Mouse (Mus musculus) kidney, adult 2 months (tissue): ENCODE results near the gene Cacna2d1. TPM values are rescaled to one million over a fixed set of nuclear protein-coding genes. Genes with fewer than 3 reads are reported as not detected.

Experiments
- DNase-seq: peaks from one replicate; pipeline ENCODE4 v3.0.0; 2021
- H3K27ac ChIP-seq: fragments of 200-500 bp; 2 replicates; pipeline ENCODE4 v1.5.1; 2012; ENCODE audit warnings: low read depth, low read length, control low read depth, inconsistent platforms; ENCODE audit not compliant: insufficient read depth
- H3K27me3 ChIP-seq: fragments of 200-500 bp; replicated peaks from 2 replicates; pipeline ENCODE4 v1.6.1; 2012; ENCODE audit warnings: mild to moderate bottlenecking, moderate library complexity, low read length, inconsistent platforms; ENCODE audit not compliant: control insufficient read depth, insufficient read depth
- H3K36me3 ChIP-seq: fragments of 200-500 bp; 2 replicates; pipeline ENCODE4 v1.6.1; 2012; ENCODE audit warnings: mild to moderate bottlenecking, moderate library complexity, low read length, inconsistent platforms; ENCODE audit not compliant: control insufficient read depth, insufficient read depth
- H3K4me1 ChIP-seq: fragments of 200-500 bp; 2 replicates; pipeline ENCODE4 v1.6.1; 2011; ENCODE audit warnings: low read length; ENCODE audit not compliant: control insufficient read depth, insufficient read depth
- H3K4me3 ChIP-seq: fragments of 200-500 bp; 2 replicates; pipeline ENCODE4 v1.5.1; 2011; ENCODE audit warnings: mild to moderate bottlenecking, low read depth, low read length, control low read depth; ENCODE audit not compliant: insufficient read depth
- CTCF ChIP-seq: fragments of 200-500 bp; conservative IDR thresholded peaks from 2 replicates; pipeline ENCODE4 v1.5.1; 2011; ENCODE audit warnings: low read depth, mild to moderate bottlenecking, control low read depth, low read length, moderate library complexity, mixed read lengths; ENCODE audit not compliant: insufficient read depth, insufficient read length
- POLR2A ChIP-seq: fragments of 200-500 bp; IDR thresholded peaks from one replicate; pipeline ENCODE4 v1.6.1; 2011; ENCODE audit warnings: low read depth, low read length, control low read depth
- WGBS: fragments of 180-500 bp; shearing (Covaris S2); methylation state at CpG from one replicate; pipeline ENCODE4 v1.1.7; 2018; 5-methylcytosine and 5-hydroxymethylcytosine counted together
- polyA plus RNA-seq: library from polyadenylated mRNA; depleted of rRNA; stranded (reverse); fragments of >200 nt; gene quantifications from 2 replicates; pipeline ENCODE4 v1.2.3, GENCODE M21; 2012

The Cacna2d1 gene
- polyA plus RNA-seq, 1 experiment: 1.8 TPM

DNA sequence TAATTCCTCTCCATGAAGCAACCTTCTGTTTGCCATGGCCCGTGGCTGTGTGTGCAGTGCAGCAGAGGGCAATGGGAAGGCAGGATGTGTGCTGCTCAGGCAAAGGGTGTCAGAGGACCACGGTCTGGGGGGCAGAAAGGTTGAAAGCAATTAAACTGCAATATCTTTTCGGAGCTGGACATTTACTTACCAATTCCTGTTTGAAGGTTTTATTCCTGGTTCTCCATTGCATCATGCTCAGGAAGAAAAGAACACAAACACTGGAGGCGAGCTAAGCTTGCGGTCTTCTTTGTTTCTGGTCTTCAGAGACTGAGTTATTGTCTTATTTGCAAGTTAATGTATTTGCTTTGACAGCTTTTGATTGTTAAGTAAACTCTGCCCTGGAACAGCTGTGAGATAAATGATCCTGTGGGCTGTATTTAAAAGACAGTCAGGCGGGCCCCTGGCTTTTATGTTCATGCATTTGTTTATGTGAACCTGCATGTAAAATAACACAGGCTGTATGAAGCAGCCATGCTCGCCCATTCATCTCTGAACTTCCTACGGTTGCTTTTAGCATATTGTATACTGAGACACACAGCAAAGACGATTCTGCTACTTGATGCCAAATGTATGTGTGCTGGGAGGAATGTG, 68.1 kb downstream of the Cacna2d1 start:
- H3K27ac ChIP-seq: no peak overlapping the region
- H3K4me1 ChIP-seq: no peaks in the 10 kb centered on the region
- no peaks in the 10 kb centered on the region for H3K36me3 ChIP-seq
- no peaks in the 10 kb centered on the region for H3K27me3 ChIP-seq
- WGBS: 31% methylated on average over 9 of the region's 9 CpGs
- no peak overlapping the region for H3K4me3 ChIP-seq
- TF ChIP-seq CTCF: no peak
- no peak for TF ChIP-seq POLR2A
- DNase-seq: peak; percentile 1

DNA sequence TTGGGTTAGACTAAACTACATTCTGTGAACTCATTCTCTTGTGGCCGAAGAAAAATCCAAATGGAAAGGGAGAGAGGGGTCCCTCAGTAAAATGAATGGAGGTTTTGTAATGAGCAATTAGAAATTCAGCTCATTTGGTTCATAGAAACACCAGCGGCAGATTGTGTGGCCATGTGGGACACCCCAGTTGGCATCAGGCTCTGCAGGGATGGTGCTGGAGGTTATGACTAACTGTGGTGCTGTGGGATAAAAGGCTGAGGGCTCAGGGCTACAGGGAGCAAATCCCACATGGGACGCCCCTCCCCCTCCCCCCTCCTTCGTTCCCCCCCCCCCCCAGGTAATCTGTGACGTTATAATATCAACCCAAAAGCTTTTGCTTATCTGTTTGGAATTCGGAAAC, 69.8 kb downstream of the Cacna2d1 start:
- no peak for TF ChIP-seq CTCF
- TF ChIP-seq POLR2A: no peak
- Histone ChIP-seq H3K27me3 (no peaks in the 10 kb centered on the region), H3K4me1 (no peaks in the 10 kb centered on the region), H3K4me3 (no peak overlapping the region), H3K27ac (no peak overlapping the region), H3K36me3 (no peaks in the 10 kb centered on the region)
- 56% methylated on average over 6 of the region's 6 CpGs for WGBS
- DNase-seq: no peak

DNA sequence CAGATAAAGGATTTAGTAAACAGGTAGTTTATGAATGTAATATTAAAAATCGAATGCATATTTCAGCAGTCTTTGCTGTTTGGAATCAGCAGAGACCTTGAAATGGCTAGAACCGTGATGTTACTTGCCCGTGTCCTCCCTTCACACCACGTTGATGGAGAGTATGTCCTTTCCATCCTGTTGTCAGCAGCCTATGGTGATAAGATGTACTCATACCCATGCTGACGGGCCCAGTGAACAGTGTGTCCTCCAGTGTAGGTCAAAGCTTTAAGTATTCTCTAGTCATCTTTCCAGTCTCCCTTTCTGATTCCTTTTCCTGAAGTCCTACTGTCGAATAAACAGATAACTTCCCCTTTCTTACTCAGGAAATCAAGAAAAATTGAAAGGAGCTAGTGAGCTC, 72.5 kb downstream of the Cacna2d1 start:
- H3K4me1 ChIP-seq: no peaks in the 10 kb centered on the region
- H3K27me3 ChIP-seq: no peaks in the 10 kb centered on the region
- no peak overlapping the region for H3K27ac ChIP-seq
- 81% methylated on average over 6 of the region's 6 CpGs for WGBS
- no peak for DNase-seq
- no peak for TF ChIP-seq CTCF
- TF ChIP-seq POLR2A: no peak
- no peak overlapping the region for H3K4me3 ChIP-seq
- no peaks in the 10 kb centered on the region for H3K36me3 ChIP-seq

DNA sequence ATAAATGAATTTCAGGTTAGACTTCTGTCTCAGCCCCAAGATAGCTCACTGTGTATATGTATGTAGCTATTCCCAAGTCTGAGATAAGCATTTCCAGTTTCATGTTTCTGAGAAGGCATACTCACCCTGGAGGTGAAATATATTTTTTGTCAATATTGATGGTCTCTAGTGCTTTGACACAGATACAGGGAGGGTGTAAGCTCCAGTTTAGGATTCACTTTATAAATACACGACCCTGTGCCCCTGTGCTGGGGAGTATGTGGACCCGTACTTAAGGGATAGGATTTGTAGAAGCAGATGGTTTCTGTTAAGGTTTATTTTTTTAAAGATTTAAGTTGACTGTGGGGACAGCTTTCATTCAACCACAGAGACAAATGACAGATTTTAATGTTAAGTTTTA, 79.2 kb downstream of the Cacna2d1 start:
- H3K4me3 ChIP-seq: no peak overlapping the region
- DNase-seq: no peak
- no peaks in the 10 kb centered on the region for H3K27me3 ChIP-seq
- no peak for TF ChIP-seq CTCF
- TF ChIP-seq POLR2A: no peak
- H3K4me1 ChIP-seq: no peaks in the 10 kb centered on the region
- H3K36me3 ChIP-seq: no peaks in the 10 kb centered on the region
- WGBS: 62% methylated on average over 2 of the region's 2 CpGs
- H3K27ac ChIP-seq: no peak overlapping the region

DNA sequence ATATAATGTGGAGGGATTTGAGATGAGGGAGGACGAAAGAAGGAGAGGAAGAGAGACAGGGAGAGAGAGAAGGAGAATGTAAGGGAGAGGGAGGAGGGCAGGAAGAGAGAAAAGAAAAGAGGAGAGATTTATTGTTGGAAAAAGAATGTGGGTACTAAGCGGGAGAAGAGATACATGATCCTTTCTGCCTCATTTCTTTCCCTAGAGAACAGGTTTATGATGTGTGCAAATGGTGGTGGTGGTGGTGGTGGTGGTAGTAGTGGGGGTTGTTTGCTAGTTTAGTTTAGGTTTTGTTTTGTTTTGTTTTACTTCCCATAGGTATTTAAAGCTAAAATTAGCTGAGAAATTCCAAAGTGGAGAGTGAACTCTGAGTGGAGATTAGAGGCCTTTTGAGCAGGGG, 79.9 kb downstream of the Cacna2d1 start:
- Histone ChIP-seq H3K36me3 (no peaks in the 10 kb centered on the region), H3K4me1 (no peaks in the 10 kb centered on the region), H3K4me3 (no peak overlapping the region), H3K27ac (no peak overlapping the region), H3K27me3 (no peaks in the 10 kb centered on the region)
- 72% methylated on average over 2 of the region's 2 CpGs for WGBS
- TF ChIP-seq POLR2A: no peak
- no peak for TF ChIP-seq CTCF
- DNase-seq: no peak

DNA sequence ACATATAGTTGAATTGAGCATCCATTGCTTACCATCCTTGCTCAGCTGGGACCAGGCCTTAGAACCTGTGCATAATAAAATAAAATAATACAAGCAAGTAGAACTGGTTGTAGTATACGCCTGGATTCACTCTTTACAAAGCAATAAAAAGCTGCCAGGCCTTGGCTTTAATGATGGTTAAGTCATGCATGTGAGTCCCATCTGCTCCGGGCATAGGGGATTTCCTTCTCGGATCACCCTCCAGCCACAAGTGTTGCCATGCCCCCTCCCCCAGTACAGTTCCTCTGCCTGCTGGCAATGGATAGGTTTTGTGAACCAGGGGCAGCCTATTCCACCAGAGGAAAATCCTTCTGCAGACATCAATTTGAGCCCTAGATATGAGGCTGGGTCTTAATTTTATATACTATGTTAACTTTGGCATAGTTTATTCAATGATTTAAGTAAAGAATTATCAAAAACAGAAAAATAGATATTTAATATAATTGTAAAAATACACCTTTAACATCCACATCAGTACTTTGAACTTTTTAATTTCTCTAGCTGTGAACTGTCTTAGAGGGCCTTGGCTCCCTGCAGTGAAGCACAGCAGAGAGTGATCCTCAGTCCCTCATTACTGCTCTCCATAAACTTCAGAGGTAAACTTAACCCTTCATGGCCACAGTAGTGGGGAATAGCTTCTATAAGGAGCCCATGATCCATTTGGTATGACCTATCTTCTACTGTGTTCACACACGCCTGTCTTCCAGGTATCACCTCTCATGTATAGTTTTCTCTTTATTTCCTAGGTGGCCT, 90.3 kb downstream of the Cacna2d1 start:
- TF ChIP-seq CTCF (no peak), POLR2A (no peak)
- no peaks in the 10 kb centered on the region for H3K4me1 ChIP-seq
- no peak for DNase-seq
- no peaks in the 10 kb centered on the region for H3K36me3 ChIP-seq
- H3K27ac ChIP-seq: no peak overlapping the region
- H3K27me3 ChIP-seq: no peaks in the 10 kb centered on the region
- H3K4me3 ChIP-seq: no peak overlapping the region
- 54% methylated on average over 4 of the region's 4 CpGs for WGBS

DNA sequence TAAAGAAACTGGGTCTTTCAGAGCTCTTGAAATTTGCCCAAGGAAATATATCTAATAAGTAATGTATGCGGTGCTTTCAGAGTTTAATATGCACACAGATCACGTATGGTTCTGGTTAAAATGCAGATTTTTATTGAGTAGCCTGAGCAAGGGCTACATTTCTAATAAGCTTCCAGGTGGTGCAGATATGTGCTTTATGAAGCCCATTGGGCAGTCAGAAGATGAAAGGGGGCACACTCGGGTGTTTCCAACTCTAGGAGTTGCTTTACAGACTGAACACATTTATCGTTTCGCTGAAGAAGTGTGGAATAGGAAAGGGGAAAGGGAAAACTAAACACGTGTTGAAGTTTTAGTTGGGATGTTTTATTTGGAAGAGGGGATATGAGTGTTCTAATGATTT, 94.4 kb downstream of the Cacna2d1 start:
- DNase-seq: no peak
- 76% methylated on average over 6 of the region's 6 CpGs for WGBS
- no peak overlapping the region for H3K4me3 ChIP-seq
- no peaks in the 10 kb centered on the region for H3K36me3 ChIP-seq
- no peaks in the 10 kb centered on the region for H3K27me3 ChIP-seq
- no peak for TF ChIP-seq CTCF
- TF ChIP-seq POLR2A: no peak
- H3K27ac ChIP-seq: no peak overlapping the region
- H3K4me1 ChIP-seq: no peaks in the 10 kb centered on the region
